Mouse (Mus musculus) cerebellum, adult 8-10 months (tissue): ENCODE results near the gene A530064D06Rik.
"Not testable (repeated sequence)": the region's sequence is repeated elsewhere in the genome, so short reads cannot be mapped to it uniquely, and the experiment has no call there.

ENCODE experiments used
- DNase-seq: peaks from one replicate; pipeline ENCODE4 v3.0.0; 2022

Gene A530064D06Rik

DNA sequence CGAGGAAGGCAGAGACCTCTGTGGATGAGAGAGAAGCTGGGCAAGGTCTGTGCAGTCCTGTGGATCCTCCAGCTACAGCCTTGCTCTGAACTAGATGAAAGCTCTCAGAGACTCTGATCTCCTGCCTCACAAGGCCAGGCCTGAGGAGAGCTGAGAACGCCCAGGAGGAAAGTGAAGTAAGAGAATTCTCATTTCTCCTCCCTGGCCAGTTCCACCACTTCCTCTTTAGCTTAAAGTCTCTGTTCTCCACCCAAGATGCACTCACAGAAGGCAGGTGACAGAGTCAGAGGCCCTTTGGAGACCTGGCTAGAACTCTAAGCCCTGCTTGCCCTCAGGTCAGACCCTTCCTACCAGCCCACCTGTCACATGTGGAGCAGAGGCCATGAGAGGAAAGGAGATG, at the start of gene A530064D06Rik:
Gene A530064D06Rik (minus strand): TSS at position 173 of the 400 bp plus-strand sequence.
- DNase-seq: not testable (repeated sequence)

DNA sequence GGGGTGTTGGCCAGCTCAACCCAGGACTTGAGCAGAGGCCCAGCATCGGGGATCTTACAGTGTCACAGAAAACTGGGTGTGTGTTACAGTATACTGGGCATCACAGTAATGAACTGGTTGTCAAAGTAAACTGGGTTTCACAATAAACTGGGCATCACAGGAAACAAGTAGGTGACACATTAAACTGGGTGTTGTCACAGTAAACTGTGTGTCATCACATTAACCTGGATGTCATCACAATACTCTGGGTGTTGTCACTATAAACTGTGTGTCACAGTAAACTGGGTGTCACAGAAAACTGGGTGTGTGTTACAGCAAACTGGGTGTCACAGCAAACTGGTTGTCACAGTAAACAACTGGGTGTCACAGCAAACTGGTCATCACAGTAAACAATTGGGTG, 48.4 kb upstream of the A530064D06Rik start:
- DNase-seq: no peak

DNA sequence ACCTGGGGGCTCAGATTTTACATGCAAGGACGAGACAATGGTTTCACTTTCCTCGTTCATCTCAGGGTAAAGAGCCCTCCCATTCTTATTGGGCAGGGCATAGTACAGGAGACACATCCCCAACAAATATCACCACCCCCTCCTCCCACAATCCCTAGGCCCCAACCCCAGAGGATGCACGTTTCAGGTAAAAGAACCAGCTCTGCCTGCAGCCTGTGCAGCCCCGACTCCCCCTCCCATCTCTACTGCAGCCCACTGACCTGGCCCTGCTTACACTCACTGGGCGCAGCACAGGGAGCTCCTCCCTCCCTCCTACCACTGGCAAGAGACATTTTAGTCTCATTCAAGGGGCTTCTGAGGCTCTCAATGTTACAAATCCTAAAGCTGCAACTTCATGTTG, 46.4 kb upstream of the A530064D06Rik start:
- DNase-seq: no peak

DNA sequence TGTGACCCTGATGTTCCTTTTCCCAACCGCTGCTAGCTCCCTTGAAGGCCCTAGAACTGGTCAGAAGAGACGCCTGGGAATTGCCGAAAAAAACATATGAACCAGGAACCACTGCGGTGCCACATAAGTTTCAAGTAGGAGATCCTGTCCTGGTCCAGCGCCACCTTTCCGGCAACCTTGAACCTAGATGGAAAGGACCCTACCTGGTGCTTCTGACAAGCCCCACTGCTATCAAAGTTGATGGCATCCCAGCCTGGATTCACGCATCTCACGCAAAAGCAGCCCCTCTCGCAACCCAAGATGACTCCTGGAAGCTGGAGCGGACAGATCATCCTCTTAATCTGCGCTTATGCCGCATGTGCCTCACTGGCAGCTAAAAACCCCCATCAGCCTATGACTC, 45.5 kb upstream of the A530064D06Rik start:
- DNase-seq: no peak

DNA sequence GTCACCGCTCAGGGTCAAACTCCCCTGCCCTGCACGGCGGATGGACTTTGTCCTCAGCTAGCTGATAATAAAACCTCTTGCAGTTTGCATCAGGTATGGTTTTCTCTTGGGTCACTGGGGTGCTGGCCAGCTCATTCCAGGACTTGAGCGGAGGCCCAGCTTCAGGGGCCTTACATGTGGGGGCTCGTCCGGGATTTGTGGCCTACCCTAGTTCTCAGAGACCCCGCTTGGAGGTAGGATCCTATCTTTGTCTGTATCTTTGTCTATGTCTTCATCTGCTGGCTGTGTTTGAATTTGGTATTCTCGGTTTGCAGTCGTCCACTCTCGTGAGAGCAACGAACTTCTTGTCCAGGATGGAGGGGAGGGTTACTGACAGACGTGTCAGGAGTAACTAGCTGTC, 36.0 kb upstream of the A530064D06Rik start:
- no peak for DNase-seq

DNA sequence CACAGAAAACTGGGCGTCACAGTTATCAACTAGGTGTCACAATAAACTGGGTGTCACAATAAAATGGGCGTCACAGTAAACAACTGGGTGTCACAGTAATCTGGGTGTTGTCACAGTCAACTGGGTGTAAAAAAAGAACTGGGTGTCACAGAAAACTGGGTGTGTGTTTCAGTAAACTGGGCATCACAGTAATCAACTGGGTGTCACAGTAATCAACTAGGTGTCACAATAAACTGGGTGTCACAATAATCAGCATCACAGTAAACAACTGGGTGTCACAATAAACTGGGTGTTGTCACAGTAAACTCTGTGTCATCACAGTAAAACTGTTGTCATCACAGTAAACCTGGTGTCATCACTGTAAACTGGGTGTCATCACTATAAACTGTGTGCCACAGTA, 25.3 kb upstream of the A530064D06Rik start:
- no peak for DNase-seq

DNA sequence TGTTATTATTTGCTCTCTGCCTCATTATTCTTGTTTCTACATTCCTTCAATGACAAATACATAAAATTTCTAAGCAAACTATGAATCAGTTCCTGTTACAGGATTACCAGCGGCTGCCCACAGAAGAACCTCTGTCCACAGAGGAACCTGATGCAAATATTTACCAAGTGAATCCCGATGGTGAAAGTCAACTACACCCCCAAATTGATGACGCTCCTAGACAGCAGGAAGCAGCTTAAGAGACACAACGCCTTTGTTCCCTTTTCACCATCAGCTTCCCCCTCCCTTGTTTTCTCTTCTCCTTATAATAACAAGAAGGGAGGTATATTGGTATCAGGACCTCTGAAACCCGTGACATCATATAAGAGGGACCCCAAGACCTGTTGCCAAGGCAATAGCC, 18.2 kb upstream of the A530064D06Rik start:
- DNase-seq: no peak

DNA sequence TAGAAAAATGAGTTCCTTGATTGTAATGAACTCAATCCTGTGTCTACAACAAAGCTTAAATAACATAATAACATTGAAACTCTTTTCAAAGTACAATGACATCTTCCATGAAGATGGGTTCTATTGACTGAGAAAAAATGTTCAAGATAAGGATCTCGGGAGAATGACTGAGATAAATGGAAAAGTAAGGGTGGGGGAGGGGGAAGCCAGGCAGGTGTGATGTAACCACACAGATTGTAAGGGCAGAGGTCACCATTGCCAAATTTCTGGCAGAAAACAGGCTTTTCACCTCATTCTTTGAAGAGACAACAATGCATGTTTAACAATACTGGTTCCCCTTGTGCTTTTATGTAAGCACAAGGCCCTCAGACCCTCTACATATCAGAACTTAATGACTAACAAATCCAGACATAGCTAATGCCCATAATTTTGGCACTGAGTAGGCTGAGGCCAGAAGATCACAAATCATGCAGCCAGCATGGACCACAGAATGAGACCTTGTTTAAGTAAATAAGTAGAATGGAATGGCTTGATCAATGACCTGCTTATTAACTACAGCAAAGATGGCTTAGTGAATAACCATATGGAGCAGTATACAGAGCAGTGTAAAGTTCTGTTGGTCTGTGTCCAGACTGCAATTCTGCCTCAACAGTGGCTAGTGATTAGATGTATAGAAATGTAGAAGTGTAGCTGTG, 9.5 kb downstream of the A530064D06Rik start:
- DNase-seq: no peak

DNA sequence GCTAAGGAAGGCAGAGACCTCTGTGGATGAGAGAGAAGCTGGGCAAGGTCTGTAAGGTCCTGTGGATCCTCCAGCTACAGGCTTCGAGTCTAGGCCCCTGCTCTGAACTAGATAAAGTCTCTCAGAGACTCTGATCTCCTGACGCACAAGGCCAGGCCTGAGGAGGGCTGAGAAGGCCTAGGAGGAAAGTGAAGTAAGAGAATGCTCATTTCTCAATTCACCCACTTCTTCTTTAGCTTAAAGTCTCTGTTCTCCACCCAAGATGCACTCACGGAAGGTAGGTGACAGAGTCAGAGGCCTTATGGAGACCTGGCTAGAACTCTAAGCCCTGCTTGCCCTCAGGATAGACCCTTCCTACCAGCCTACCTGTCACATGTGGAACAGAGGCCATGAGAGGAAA, 21.0 kb downstream of the A530064D06Rik start, which contains the start of gene 9830107B12Rik:
Gene 9830107B12Rik (minus strand): TSS at position 149 of the 400 bp plus-strand sequence.
- DNase-seq: no peak

DNA sequence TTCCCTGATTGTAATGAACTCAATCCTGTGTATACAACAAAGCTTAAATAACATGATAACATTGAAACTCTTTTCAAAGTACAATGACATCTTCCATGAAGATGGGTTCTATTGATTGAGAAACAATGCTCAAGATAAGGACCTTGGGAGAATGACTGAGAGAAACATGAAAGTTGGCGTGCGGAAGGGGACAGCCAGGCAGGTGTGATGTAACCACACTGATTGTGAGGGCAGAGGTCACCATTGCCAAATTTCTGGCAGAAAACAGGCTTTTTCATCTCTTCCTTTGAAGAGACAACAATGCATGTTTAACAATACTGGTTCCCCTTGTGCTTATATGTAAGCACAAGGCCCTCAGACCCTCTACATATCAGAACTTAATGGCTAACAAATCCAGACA, 34.3 kb downstream of the A530064D06Rik start:
- no peak for DNase-seq

DNA sequence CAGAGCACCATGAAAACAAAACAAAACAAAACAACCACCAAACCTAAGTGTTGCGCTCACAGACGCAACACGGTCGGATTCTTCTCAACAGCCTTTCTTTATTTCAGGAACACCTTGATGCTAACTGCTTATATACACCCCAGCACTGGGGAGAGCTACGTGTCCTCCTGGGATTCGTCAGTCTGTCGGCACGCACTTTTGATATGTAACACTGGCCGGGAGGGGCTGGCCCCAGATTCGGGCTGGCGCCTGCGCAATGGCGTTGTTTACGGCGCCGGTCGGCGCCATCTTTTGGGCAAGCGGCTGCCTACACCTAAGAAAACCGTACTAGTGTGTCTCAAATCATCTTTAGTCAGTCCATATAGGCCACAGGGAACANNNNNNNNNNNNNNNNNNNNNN, 46.6 kb downstream of the A530064D06Rik start:
- no peak for DNase-seq

DNA sequence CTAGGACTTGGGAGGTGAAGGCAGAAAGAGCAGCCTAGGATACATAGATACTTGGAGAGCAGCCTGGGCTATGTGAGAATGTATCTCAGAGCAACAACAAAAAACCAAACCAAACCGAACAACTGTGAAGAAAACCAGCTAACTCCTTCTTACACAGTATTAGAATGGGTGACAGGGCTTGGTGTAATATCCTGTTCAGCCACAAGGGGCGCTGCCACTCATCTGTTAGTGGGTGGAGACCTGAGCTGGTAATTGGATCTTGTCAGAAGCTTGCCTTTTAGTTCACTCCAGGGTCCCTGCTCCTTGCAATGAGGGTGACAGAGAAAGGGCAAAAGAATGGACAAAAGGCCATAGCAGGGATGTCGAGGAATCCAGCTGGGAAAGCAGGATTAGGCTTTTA, 47.4 kb downstream of the A530064D06Rik start:
- DNase-seq: peak; percentile 41

DNA sequence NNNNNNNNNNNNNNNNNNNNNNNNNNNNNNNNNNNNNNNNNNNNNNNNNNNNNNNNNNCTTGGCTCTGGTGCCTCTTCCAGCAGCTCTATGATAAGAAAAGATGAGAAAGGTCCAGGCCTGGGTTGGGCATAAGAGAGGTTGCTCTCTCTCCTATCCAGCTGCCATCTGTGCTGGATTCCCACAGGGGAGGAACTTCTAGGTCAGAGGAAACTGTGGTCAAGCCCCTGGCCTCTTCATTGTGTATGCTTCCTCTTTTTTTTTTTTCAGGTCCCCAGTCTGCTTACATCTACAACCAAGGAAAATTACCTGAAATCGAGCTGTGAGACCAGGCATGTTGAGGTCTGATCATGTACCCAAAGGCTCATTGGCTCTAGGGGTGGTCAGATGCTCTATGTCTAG, 48.5 kb downstream of the A530064D06Rik start:
- no peak for DNase-seq

DNA sequence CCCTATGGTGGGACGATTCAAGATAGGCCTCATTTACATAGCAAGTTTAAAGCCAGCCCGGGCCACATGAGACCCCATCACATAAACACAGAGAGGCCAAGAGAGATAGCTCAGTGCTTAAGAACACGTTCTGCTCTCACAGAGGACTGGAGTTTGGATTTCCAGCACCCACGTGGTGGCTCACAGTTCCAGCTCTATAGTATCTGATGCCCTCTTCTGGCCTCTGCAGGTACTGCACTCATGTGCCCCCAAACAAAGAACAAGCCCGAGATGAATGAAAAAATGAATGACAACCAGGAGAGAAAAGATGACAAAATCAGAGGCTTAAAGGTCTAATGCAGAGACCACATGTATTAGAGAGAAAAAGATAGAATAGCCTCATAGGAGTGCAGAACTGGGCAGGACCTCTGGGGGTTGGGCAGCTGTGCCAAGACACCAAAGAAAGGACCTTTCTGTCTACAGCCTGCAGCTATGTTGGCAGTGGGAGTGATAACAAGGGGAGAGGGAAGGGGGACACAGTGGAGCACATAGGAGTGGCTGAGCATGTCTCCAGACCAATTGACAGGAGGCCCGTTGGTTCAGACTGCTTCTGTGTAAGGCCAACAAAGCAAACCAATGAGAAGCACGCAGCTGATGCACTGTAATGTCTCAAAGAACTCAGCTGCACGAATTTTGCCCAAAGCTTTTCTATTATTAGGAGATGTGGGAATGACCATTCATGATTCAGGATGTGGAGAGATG, 56.4 kb downstream of the A530064D06Rik start:
- no peak for DNase-seq

DNA sequence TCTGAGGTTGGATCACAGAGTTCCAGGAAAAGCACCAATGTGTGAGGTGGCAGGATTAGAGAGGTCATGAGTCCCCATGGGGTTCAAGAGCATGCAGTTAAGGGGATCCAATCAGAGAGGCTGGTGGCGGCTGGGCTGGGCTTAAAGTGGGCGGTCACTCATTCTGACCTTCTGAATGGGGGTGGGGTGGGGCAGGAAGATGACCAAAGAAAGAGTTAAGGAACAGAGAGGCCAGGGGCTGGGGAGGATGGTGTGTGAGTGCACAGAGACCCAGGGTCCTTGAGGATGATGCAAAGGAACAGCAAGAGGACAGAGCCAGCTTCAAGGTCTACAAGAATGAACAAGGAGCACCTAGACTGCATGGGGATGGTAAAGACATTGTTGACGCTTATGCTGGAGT, 58.6 kb downstream of the A530064D06Rik start:
- no peak for DNase-seq

DNA sequence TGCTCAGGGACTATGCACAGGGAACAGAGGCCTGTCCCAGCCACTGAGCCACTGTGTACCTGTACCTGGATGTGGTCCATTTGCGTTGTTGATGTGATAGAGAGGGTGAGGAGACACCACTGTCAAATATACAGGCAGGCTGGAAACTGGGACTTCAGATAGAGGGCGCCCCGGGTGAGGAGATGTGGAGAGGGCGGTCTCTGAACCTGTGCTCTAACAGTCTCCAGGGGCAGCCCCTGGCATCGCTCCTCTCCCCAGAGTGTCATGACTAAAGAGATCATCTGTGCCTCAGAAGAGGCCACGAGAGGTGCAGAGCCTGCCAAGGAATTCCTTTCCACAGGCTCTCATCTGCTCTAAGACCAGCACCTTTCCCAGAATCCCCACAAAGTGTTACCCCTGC, 59.2 kb downstream of the A530064D06Rik start:
- no peak for DNase-seq

DNA sequence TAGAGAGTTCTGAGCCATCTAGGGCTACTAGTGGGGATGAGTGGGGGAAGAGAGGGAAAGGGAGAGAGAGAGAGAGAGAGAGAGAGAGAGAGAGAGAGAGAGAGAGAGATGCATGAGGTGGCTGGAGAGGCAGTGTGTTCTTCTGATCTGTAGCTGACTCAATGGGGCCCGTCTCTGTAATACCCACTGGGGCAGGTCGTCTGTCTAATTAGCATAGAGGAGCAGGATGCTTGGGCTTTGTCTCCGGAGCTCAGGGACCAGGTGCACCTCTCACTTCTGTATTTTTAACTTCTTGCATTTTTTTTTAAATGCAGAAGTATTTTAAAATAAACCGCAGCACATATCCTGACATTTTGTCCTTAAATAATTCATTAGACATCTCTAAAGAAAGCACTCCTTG, 59.7 kb downstream of the A530064D06Rik start:
- DNase-seq: no peak

DNA sequence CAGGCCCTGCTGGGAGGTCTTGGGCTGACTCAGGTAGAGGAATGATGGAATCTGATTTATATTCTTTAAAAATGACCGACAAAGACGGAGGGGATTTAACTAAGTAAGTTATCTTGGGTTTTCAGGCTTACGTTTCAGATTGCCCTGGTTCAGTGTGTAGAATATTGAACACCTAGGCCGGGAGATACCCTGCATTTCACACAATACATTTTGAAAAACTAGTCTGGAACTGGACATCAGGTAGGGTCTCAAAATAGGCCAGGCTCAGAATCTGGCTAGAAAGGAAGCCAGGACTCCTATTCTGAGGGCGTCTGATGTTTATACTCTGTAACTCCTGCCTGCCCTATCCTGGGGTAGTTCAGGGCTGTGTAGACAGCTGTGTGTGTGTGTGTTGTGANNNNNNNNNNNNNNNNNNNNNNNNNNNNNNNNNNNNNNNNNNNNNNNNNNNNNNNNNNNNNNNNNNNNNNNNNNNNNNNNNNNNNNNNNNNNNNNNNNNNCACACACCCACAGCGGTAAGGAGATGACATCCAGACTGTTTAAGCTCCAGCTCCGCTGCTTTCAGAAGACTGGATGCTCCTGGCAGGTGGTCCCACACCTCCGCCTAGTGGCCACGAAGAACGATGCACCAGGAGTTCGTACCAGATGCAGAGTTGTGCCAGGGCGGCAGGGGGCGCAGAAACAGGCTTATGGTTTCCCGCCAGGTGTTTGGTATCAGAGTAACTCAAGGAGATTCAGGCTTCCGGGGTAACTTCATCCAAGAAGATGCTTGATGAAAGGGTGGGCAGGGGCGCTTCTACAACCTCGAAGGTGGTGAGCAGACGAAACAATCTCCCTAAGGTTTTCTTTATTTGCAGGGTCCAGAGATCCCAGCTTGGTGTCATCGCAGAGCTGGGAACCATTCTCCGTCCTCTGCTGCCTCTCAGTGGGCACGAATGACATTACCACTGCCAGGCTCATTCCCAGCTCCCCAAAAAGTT, 66.3 kb downstream of the A530064D06Rik start:
- DNase-seq: peak; percentile 62

DNA sequence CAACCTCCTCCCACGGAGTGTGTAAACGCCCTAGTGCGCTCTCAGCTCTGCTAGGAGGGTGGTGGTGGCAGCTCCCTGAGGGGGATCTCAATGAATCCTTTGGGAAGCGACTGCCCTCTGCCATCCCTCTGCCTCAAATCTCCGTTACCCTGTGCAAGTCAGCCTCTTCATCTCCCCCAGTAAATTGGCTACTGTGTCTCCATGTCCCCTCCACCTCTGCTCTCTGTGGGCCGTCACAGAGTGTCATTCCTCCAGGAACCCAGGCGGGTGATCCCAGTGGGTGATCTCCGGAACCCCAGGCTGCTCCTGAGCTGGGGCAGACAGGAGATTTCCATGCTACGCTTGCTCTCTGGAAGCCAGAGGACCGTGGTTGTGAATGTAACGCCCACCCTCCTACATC, 67.8 kb downstream of the A530064D06Rik start:
- DNase-seq: no peak
